Mouse (Mus musculus) fibroblast of lung, adult 2 months (primary cell): ENCODE data around the gene Gm9732.
"Not testable (repeated sequence)": the region's sequence is repeated elsewhere in the genome, so short reads cannot be mapped to it uniquely, and the experiment has no call there.

ENCODE experiments used
- DNase-seq: peaks from one replicate; pipeline ENCODE4 v3.0.0-alpha.2; 2011; ENCODE audit warnings: low read depth

Gm9732 gene

GRCm38 (mm10) chr14:43274986-43275511 lies at the start of gene Gm9732:
Gene Gm9732, plus strand, starts transcription at chr14:43275036.
- DNase-seq, result not testable (repeated sequence)

GRCm38 (mm10) chr14:43235204-43235603 lies 39.6 kb upstream of the Gm9732 start, which contains the start of gene Gm8122:
Gene Gm8122, minus strand, starts transcription at chr14:43235304.
- not testable (repeated sequence) for DNase-seq

DNA sequence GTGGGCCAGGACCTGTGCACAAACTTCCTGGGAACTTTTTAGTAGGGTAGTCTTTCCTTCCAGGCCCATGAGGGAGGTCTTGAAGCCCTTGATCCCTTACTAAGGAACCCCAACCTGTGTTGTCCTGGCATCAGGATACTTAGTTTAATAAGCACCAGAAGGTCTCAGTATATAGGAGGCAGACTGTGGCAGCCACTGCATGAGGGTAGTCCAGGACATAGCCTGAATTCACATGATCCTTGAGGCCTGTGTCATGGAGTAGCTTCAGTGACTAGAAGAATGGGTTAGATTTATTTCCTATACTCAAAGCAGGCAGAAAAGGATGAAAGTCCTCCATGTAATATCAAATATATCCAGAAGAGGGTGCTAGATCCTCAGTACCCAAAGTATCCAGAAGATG lies 37.1 kb upstream of the Gm9732 start:
- DNase-seq, result not testable (repeated sequence)

DNA sequence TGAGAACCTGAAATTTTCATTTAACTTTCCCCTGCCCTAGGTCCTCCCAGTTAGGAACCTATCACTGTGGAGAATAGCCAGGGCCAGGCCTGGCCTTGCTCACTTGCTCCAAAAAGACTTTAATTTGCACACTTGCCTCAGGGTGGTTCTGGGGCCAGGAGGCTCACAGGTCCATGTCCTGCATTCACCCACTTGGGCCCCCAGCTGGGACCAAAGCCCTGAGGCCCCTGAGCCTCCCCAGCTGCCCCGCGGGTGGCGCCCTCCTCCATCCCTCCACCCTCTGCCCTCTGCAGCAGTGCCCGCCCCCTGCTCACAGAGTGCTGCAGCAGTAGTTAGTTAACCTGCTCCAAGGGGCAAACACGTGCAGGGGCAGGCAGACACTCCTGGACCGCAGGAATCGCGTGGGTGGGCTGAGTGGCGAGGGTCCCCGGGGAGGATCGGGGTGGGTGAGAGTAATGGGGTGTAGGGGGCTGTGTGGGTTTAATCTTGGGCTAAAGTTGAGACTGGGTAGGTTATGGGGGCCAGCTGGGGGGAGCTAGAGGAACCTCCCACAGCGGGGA lies 25.1 kb upstream of the Gm9732 start:
- not testable (repeated sequence) for DNase-seq

DNA sequence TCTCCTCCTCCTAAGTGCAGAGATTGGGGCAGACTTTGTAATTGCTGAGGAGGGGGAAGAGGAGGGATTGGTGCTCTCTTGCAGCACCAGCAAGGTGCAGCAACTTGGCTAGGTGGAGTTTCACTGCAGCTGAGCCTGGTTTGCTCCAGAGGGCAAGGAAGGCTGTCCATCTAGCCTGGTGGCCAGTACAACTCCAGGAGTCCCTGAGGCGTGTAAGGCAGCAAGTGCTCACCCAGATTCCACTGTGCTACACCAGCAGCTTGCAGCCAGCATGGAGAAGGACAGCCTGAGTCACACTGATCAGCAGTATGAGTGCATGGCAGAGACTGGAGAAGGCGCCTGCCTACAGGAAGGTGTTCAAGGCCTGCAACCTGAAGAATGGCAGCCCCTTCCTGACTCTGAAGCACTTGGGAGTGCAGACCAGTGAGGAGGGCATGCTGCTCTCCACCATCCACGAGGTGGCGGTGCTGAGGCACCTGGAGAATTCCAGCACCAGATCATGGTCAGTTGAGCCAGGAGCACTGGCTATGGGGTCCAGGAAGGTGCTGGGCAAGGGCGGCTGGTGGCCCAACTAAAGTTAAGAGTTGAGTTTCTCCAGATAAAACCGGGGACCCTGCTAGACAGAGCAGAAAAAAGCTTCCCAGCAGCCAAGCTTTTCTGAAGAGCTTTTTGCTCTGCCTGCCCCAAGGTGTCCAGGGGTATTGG lies 24.1 kb upstream of the Gm9732 start:
- not testable (repeated sequence) for DNase-seq

DNA sequence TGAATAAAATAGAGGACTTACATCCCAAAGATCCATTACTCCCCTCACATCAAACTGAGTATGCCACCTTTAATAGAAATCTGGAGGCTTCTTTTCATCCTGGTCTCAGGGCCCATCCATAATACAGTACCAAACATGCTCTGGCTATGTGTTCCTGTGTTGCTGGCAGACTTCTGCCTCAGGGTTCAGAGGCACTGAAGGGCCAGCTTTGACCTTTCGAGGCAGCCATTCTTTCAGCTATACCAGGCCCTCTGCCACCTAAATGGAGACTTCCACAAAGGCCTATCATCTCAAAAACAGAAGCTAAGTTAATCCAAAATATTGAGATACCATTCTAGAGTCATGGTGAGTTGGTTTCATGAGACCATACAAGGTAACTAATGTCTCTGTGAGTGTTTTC lies 18.3 kb upstream of the Gm9732 start:
- not testable (repeated sequence) for DNase-seq

GRCm38 (mm10) chr14:43258349-43258748 lies 16.5 kb upstream of the Gm9732 start, which contains the start of gene Gm8126:
Gene Gm8126, plus strand, starts transcription at chr14:43258649.
- DNase-seq, result not testable (repeated sequence)

DNA sequence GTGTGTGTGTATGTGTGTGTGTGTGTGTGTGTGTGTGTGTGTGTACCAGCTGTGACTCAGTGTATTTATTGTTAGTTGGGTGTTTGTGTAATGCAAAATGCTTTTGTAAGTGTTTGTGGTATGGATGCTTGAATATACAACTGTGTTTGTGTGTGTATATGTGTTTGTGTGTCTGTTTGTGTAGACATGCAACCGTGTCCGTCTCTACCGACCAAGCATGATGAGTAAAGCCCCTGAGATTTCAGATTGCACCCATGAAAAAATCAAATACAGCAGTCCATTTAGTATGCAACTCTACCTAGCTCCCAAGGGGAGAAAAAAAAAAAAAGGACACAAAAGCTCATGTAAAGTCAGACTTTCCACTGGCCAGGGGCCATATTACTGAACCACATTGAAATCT lies 11.4 kb upstream of the Gm9732 start:
- not testable (repeated sequence) for DNase-seq

DNA sequence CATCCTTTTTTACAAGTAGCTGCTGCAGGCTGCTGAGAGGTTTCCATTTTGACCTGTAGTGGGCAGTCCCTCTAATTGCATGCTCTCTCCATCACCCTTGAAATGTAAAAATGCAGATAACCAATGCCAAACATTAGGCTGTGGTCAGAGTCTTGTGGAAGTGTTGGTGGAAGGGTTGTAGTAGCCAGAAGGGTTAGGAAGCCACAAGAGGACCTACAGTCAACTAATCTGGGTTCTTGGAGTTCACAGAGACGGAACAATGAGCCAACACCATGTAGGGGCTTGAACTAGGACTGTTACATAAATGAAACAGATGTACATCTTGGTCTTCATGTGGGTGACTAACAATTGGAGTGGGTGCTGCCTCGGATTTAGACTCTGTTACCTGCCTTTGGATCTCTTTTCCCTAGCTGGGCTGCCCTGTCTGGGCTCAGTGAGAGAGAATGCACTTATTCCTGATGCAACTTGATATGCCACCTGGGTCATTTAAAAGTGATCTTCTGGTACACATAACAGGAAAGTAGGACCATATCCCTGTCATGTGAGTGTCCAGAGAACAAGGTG lies 6.2 kb upstream of the Gm9732 start:
- DNase-seq, result not testable (repeated sequence)

- not testable (repeated sequence) for DNase-seq
These were observed 5.6 kb upstream of the Gm9732 start for GRCm38 (mm10) chr14:43269211-43269610.

DNA sequence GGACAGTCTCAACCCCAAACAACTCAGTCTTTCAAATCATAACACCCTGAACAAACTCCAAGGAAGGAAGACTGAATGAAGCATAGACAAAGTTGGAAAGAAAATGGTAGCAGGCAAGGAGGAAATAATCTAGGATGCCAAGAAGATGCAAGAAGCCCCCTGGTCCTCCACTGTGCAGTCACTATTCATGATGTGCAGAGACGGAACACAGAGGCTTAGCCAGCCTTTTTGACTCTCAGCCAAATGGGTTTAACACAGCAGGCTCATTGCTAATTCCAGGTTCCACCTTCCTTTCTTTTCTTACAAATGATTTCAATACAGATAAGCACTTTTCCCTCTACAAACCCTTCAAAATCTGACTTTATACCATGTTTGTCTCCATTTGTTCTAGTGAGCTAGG lies 1.7 kb upstream of the Gm9732 start:
- DNase-seq, result not testable (repeated sequence)

- not testable (repeated sequence) for DNase-seq
These were observed 916 bp downstream of the Gm9732 start for GRCm38 (mm10) chr14:43275752-43276151.

DNA sequence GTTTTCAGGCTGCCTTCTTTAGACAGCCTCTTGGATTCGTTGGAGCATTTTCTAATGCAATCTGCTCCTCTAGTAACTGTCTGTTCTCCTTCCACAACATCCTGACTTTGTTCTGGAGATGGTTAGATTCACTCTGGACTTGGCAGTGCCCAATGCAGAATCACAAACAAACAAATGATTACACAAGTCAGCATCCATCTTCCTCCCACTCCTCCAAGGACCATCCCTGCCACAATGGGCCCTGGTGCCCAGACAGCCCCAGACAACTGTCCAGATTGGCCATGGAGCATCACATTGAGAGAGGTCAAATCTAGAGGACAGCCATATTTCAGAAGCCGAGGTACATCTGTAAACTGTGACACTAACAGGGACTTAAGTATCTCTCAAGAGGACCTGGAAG lies 2.6 kb downstream of the Gm9732 start:
- DNase-seq, result not testable (repeated sequence)

- DNase-seq, result not testable (repeated sequence)
These were observed 3.3 kb downstream of the Gm9732 start for GRCm38 (mm10) chr14:43278146-43278545.

GRCm38 (mm10) chr14:43278681-43279080 lies 3.8 kb downstream of the Gm9732 start:
- DNase-seq, result not testable (repeated sequence)

GRCm38 (mm10) chr14:43293503-43293902 lies 18.7 kb downstream of the Gm9732 start, which contains the start of gene Gm8127:
Gene Gm8127, minus strand, starts transcription at chr14:43293832.
- not testable (repeated sequence) for DNase-seq

DNA sequence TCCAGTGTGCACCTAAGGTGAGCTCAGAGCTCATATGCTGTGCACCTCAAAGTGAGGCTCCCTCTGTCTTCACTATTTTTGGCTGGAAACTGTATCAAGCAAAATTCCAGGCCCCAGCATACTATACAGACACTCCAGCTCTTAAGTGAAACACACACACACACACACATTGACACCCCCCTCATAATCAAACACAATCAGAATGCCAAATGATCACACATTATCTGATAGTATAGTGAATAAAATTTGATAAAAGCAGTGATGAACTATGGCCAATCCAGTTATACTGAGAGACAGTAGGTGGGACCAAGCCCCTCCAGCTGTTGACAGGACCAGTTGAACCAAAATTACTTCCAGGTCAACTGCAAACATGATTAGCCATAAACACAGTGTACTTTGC lies 44.7 kb downstream of the Gm9732 start:
- not testable (repeated sequence) for DNase-seq

- not testable (repeated sequence) for DNase-seq
These were observed 53.8 kb downstream of the Gm9732 start for GRCm38 (mm10) chr14:43328603-43329002.

GRCm38 (mm10) chr14:43331362-43331880 lies 56.6 kb downstream of the Gm9732 start:
- not testable (repeated sequence) for DNase-seq

DNA sequence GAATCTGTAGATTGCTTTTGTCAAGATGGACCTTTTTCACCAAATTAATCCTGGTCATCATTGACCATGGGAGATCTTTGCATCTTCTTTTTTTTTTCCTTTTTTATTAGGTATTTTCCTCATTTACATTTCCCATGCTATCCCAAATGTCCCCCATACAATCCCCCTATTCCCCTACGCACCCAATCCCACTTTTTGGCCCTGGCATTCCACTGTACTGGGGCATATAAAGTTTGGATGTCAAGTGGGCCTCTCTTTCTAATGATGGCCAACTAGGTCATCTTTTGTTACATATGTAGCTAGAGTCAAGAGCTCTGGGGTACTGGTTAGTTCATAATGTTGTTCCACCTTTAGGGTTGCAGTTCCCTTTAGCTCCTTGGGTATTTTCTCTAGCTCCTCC lies 62.8 kb downstream of the Gm9732 start:
- not testable (repeated sequence) for DNase-seq

- DNase-seq, result not testable (repeated sequence)
These were observed 72.9 kb downstream of the Gm9732 start, which contains the start of gene 1700001F09Rik for GRCm38 (mm10) chr14:43347711-43348110. Gene 1700001F09Rik, minus strand, starts transcription at chr14:43347811.

DNA sequence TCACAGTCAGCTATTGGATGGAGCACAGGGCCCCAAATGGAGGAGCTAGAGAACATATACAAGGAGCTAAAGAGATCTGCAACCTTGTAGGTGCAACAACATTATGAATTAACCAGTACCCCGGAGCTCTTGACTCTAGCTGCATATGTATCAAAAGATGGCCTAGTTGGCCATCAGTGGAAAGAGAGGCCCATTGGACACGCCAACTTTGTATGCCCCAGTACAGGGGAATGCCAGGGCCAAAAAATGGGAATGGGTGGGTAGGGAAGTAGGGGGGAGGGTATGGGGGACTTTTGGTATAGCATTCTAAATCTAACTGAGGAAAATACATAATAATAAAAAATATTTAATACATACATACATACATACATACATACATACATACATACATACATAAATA lies 78.1 kb downstream of the Gm9732 start:
- not testable (repeated sequence) for DNase-seq
